Mouse (Mus musculus) MEL (cell line): Measurements from ENCODE around the gene Nadk. TPM values are rescaled to one million over a fixed set of nuclear protein-coding genes. Genes with fewer than 3 reads are reported as not detected.

Experiments used
- DNase-seq: peaks from one replicate; pipeline ENCODE4 v3.0.0; 2011; ENCODE audit warnings: low read depth, low spot score
- H3K27ac ChIP-seq: 2 replicates; pipeline ENCODE4 v1.5.1; 2012; ENCODE audit warnings: low read depth, mild to moderate bottlenecking, control low read depth, low read length, moderate library complexity; ENCODE audit not compliant: control insufficient read depth
- H3K27me3 ChIP-seq, 2 experiments: fragments of 150-350 bp in 1 of 2; sonication (generic) in 1 of 2; 2 replicates each; pipeline ENCODE4 v1.6.1; 2012; ENCODE audit warnings: low read length in 2 of 2, mild to moderate bottlenecking in 2 of 2, improper control_type of control experiment in 1 of 2, moderate library complexity in 1 of 2; ENCODE audit not compliant: insufficient read depth in 2 of 2, control insufficient read depth in 1 of 2
- H3K36me3 ChIP-seq, 2 experiments: 2 replicates each; pipeline ENCODE4 v1.6.1; 2012 to 2014; ENCODE audit warnings: low read length in 2 of 2, improper control_type of control experiment in 1 of 2, inconsistent platforms in 1 of 2, mild to moderate bottlenecking in 1 of 2; ENCODE audit not compliant: insufficient read depth in 2 of 2, control insufficient read depth in 1 of 2
- H3K4me1 ChIP-seq, 2 experiments: fragments of 150-350 bp in 1 of 2; sonication (generic) in 1 of 2; 2 replicates each; pipeline ENCODE4 v1.6.1; 2012; ENCODE audit warnings: low read length in 2 of 2, improper control_type of control experiment in 1 of 2, mild to moderate bottlenecking in 1 of 2; ENCODE audit not compliant: insufficient read depth in 2 of 2, control insufficient read depth in 1 of 2
- H3K4me3 ChIP-seq, 2 experiments: fragments of 150-350 bp in 1 of 2; sonication (generic) in 1 of 2; 2 replicates each; pipeline ENCODE4 v1.5.1; 2012; ENCODE audit warnings: low read depth in 2 of 2, low read length in 2 of 2, mild to moderate bottlenecking in 2 of 2, moderate library complexity in 2 of 2, control low read depth in 1 of 2, improper control_type of control experiment in 1 of 2; ENCODE audit not compliant: control insufficient read depth in 1 of 2, insufficient read depth in 1 of 2
- H3K79me2 ChIP-seq: 2 replicates; pipeline ENCODE4 v1.6.1; 2012; ENCODE audit warnings: mild to moderate bottlenecking, low read length, moderate library complexity; ENCODE audit not compliant: control insufficient read depth, poor library complexity, insufficient read depth
- H3K9ac ChIP-seq: 2 replicates; pipeline ENCODE4 v1.6.1; 2012; ENCODE audit warnings: low read depth, mild to moderate bottlenecking, control low read depth, low read length, moderate library complexity; ENCODE audit not compliant: control insufficient read depth, poor library complexity, severe bottlenecking
- H3K9me3 ChIP-seq: fragments of 150-350 bp; sonication (generic); replicated peaks from 2 replicates; pipeline ENCODE4 v1.6.1; 2012; ENCODE audit warnings: mild to moderate bottlenecking, low read length, improper control_type of control experiment, moderate library complexity; ENCODE audit not compliant: insufficient read depth
- CHD1 ChIP-seq: IDR thresholded peaks from 2 replicates; pipeline ENCODE4 v1.6.1; 2012; ENCODE audit warnings: low read depth, mild to moderate bottlenecking, inconsistent platforms, low read length, improper control_type of control experiment
- CHD2 ChIP-seq: IDR thresholded peaks from 2 replicates; pipeline ENCODE4 v1.6.1; 2011; ENCODE audit warnings: low read length, improper control_type of control experiment
- ELF1 ChIP-seq: IDR thresholded peaks from 2 replicates; pipeline ENCODE4 v1.6.1; 2014; ENCODE audit warnings: low read depth, mild to moderate bottlenecking, inconsistent platforms, low read length, improper control_type of control experiment, moderate library complexity
- ETS1 ChIP-seq: IDR thresholded peaks from 2 replicates; pipeline ENCODE4 v1.6.1; 2012; ENCODE audit warnings: low read depth, mild to moderate bottlenecking, inconsistent platforms, low read length, improper control_type of control experiment, moderate library complexity
- GABPA ChIP-seq: IDR thresholded peaks from 2 replicates; pipeline ENCODE4 v1.6.1; 2012; ENCODE audit warnings: low read depth, mild to moderate bottlenecking, inconsistent platforms, low read length, improper control_type of control experiment, moderate library complexity
- GATA1 ChIP-seq: IDR thresholded peaks from 2 replicates; pipeline ENCODE4 v1.6.1; 2011; ENCODE audit warnings: low read depth, low read length, improper control_type of control experiment
- JUND ChIP-seq: IDR thresholded peaks from 2 replicates; pipeline ENCODE4 v1.6.1; 2011; ENCODE audit warnings: low read depth, mild to moderate bottlenecking, improper control_type of control experiment, low read length
- KAT2A ChIP-seq: conservative IDR thresholded peaks from 2 replicates; pipeline ENCODE4 v1.6.1; 2012; ENCODE audit warnings: low read depth, low read length, improper control_type of control experiment, inconsistent platforms
- MEF2A ChIP-seq: IDR thresholded peaks from 2 replicates; pipeline ENCODE4 v1.6.1; 2014; ENCODE audit warnings: low read depth, mild to moderate bottlenecking, inconsistent platforms, low read length, improper control_type of control experiment; ENCODE audit not compliant: poor library complexity, insufficient replicate concordance, severe bottlenecking; ENCODE audit errors: extremely low read depth
- MXI1 ChIP-seq: IDR thresholded peaks from 2 replicates; pipeline ENCODE4 v1.6.1; 2011; ENCODE audit warnings: mild to moderate bottlenecking, low read depth, low read length, improper control_type of control experiment
- MYB ChIP-seq: IDR thresholded peaks from 2 replicates; pipeline ENCODE4 v1.6.1; 2011; ENCODE audit warnings: mild to moderate bottlenecking, low read depth, low read length, improper control_type of control experiment
- NRF1 ChIP-seq: IDR thresholded peaks from 2 replicates; pipeline ENCODE4 v1.6.1; 2014; ENCODE audit warnings: low read depth, mild to moderate bottlenecking, inconsistent platforms, low read length, improper control_type of control experiment, moderate library complexity; ENCODE audit not compliant: poor library complexity, insufficient read depth, severe bottlenecking
- POLR2A ChIP-seq, 2 experiments: IDR thresholded peaks; 2 replicates each; pipeline ENCODE4 v1.6.1; 2011 to 2012; ENCODE audit warnings: low read length in 2 of 2, mild to moderate bottlenecking in 2 of 2, control low read depth in 1 of 2, improper control_type of control experiment in 1 of 2, low read depth in 1 of 2, moderate library complexity in 1 of 2; ENCODE audit not compliant: control insufficient read depth in 1 of 2, insufficient read depth in 1 of 2, poor library complexity in 1 of 2
- POLR2AphosphoS2 ChIP-seq: IDR thresholded peaks from 2 replicates; pipeline ENCODE4 v1.6.1; 2011; ENCODE audit warnings: low read length, improper control_type of control experiment
- RCOR1 ChIP-seq: IDR thresholded peaks from 2 replicates; pipeline ENCODE4 v1.6.1; 2012; ENCODE audit warnings: low read depth, mild to moderate bottlenecking, inconsistent platforms, low read length, improper control_type of control experiment
- SIN3A ChIP-seq: IDR thresholded peaks from 2 replicates; pipeline ENCODE4 v1.6.1; 2012; ENCODE audit warnings: low read length, improper control_type of control experiment, inconsistent platforms
- TAL1 ChIP-seq: IDR thresholded peaks from 2 replicates; pipeline ENCODE4 v1.6.1; 2012; ENCODE audit warnings: mild to moderate bottlenecking, inconsistent platforms, low read length, moderate library complexity, mixed read lengths
- UBTF ChIP-seq: IDR thresholded peaks from 2 replicates; pipeline ENCODE4 v1.6.1; 2012; ENCODE audit warnings: low read depth, mild to moderate bottlenecking, inconsistent platforms, low read length, improper control_type of control experiment, moderate library complexity, borderline replicate concordance; ENCODE audit not compliant: insufficient read depth
- USF1 ChIP-seq: IDR thresholded peaks from 2 replicates; pipeline ENCODE4 v1.6.1; 2014; ENCODE audit warnings: low read depth, mild to moderate bottlenecking, inconsistent platforms, low read length, improper control_type of control experiment, moderate library complexity
- USF2 ChIP-seq, 2 experiments: IDR thresholded peaks; 2 replicates each; pipeline ENCODE4 v1.6.1; 2011 to 2012; ENCODE audit warnings: improper control_type of control experiment in 2 of 2, low read length in 2 of 2, borderline replicate concordance in 1 of 2, inconsistent platforms in 1 of 2, low read depth in 1 of 2, mild to moderate bottlenecking in 1 of 2; ENCODE audit not compliant: insufficient read depth in 1 of 2
- ZC3H11A ChIP-seq: IDR thresholded peaks from 2 replicates; pipeline ENCODE4 v1.6.1; 2012; ENCODE audit warnings: low read depth, mild to moderate bottlenecking, inconsistent platforms, low read length, improper control_type of control experiment
- polyA plus RNA-seq, 2 experiments: library from polyadenylated mRNA; stranded (reverse) in 1 of 2; unstranded in 1 of 2; fragments of >175 nt in 1 of 2; fragments of >200 nt in 1 of 2; gene quantifications; 2 replicates each; pipeline versions ENCODE4 v1.2.1 to v1.2.4; 2012; ENCODE audit warnings: low replicate concordance in 2 of 2, low read depth in 1 of 2; ENCODE audit not compliant: insufficient read length in 2 of 2, insufficient read depth in 1 of 2, missing spikeins in 1 of 2
- total RNA-seq: library from RNA; depleted of rRNA; stranded (reverse); fragments of 300-350 nt; gene quantifications from 2 replicates; pipeline ENCODE4 v1.2.3, GENCODE M21; 2012

Nadk gene
- total and polyA plus RNA-seq, 3 experiments: 53.2 to 258 (median 151) TPM

GRCm38 (mm10) chr4:155589356-155589755 is 27.2 kb downstream of the Nadk start:
- Histone ChIP-seq H3K9me3 (no peaks in the 10 kb centered on the region), H3K9ac (no peak overlapping the region), H3K27ac (no peak overlapping the region), H3K4me1 (no peaks in the 10 kb centered on the region), H3K36me3 (peaks cover 0 to 13% of the 10 kb centered on the region in 2 experiments; a peak in 2 of 4 replicates), H3K27me3 (no peaks in the 10 kb centered on the region), H3K4me3 (no peak overlapping the region), H3K79me2 (no peaks in the 10 kb centered on the region)
- DNase-seq: no peak
- TF ChIP-seq ETS1 (no peak), USF2 (IDR thresholded peaks at IDR 0.05; ENCODE audit: borderline replicate concordance in 1 of 2, insufficient read depth in 1 of 2, low read depth in 1 of 2, low read length in 2 of 2) (no peak), MYB (no peak), POLR2A (IDR thresholded peaks at IDR 0.05; ENCODE audit: control insufficient read depth in 1 of 2, insufficient read depth in 1 of 2, low read depth in 1 of 2, low read length in 2 of 2, poor library complexity in 1 of 2) (no peak)

GRCm38 (mm10) chr4:155591012-155591719 is 29.0 kb downstream of the Nadk start:
- H3K27me3 ChIP-seq: no peaks in the 10 kb centered on the region
- peaks cover 1 to 9% of the 10 kb centered on the region in 2 experiments; a peak in 3 of 4 replicates for H3K36me3 ChIP-seq
- H3K4me3 ChIP-seq: no peak overlapping the region
- no peaks in the 10 kb centered on the region for H3K79me2 ChIP-seq
- H3K9ac ChIP-seq: no peak overlapping the region
- TF ChIP-seq ZC3H11A (no peak), UBTF (no peak), CHD1 (no peak), CHD2 (no peak), RCOR1 (no peak), TAL1 (no peak), KAT2A (no peak), POLR2AphosphoS2 (no peak), NRF1 (no peak), JUND (no peak), POLR2A (IDR thresholded peaks at IDR 0.05; ENCODE audit: control insufficient read depth in 1 of 2, insufficient read depth in 1 of 2, low read depth in 1 of 2, low read length in 2 of 2, poor library complexity in 1 of 2) (no peak), MEF2A (no peak), GATA1 (no peak), GABPA (no peak), ELF1 (no peak), SIN3A (no peak), MXI1 (no peak), USF1 (no peak)
- DNase-seq: no peak
- no peaks in the 10 kb centered on the region for H3K9me3 ChIP-seq
- no peak overlapping the region for H3K27ac ChIP-seq
- peaks cover 4 to 6% of the 10 kb centered on the region in 2 experiments for H3K4me1 ChIP-seq
